Mouse (Mus musculus) liver, postnatal 0 days (tissue): ENCODE data around the gene Ppm1h. TPM values are rescaled to one million over a fixed set of nuclear protein-coding genes. Genes with fewer than 3 reads are reported as not detected.

Experiments used
- ATAC-seq: fragments of 200-750 bp; cut with Nextera tagmentation; 2 replicates; pipeline ENCODE4 v1.8.0; 2017; ENCODE audit warnings: mild to moderate bottlenecking, moderate library complexity
- DNase-seq: peaks from one replicate; pipeline ENCODE4 v3.0.0-alpha.2; 2016
- H3K27ac ChIP-seq: fragments of 300-500 bp; sonication (generic); 2 replicates; pipeline ENCODE4 v1.5.1; 2014; ENCODE audit warnings: antibody characterized with exemption, moderate library complexity, mild to moderate bottlenecking, low read depth
- H3K27me3 ChIP-seq: fragments of 300-500 bp; sonication (generic); 2 replicates; pipeline ENCODE4 v1.6.1; 2014; ENCODE audit warnings: low read length, control low read depth, mixed read lengths; ENCODE audit not compliant: insufficient read depth
- H3K36me3 ChIP-seq: fragments of 300-500 bp; sonication (generic); replicated peaks from 2 replicates; pipeline ENCODE4 v1.6.1; 2014; ENCODE audit warnings: mild to moderate bottlenecking, control low read depth, low read length, moderate library complexity, mixed read lengths; ENCODE audit not compliant: insufficient read depth
- H3K4me1 ChIP-seq: fragments of 300-500 bp; sonication (generic); 2 replicates; pipeline ENCODE4 v1.6.1; 2014; ENCODE audit warnings: antibody characterized with exemption, mild to moderate bottlenecking, control low read depth; ENCODE audit not compliant: insufficient read depth
- H3K4me2 ChIP-seq: fragments of 300-500 bp; sonication (generic); 2 replicates; pipeline ENCODE4 v1.6.1; 2014; ENCODE audit warnings: low read depth, mild to moderate bottlenecking, low read length, moderate library complexity, mixed read lengths
- H3K4me3 ChIP-seq: fragments of 300-500 bp; sonication (generic); 2 replicates; pipeline ENCODE4 v1.5.1; 2014; ENCODE audit warnings: low read depth, low read length
- H3K9ac ChIP-seq: fragments of 300-500 bp; sonication (generic); replicated peaks from 2 replicates; pipeline ENCODE4 v1.6.1; 2014; ENCODE audit warnings: mild to moderate bottlenecking, moderate library complexity
- H3K9me3 ChIP-seq: fragments of 300-500 bp; sonication (generic); 2 replicates; pipeline ENCODE4 v1.6.1; 2016; ENCODE audit warnings: mild to moderate bottlenecking, control low read depth, low read length, mixed read lengths
- CTCF ChIP-seq: sonication (generic); IDR thresholded peaks from 2 replicates; pipeline ENCODE4 v1.5.1; 2016; ENCODE audit warnings: antibody characterized with exemption, low read depth
- EP300 ChIP-seq: IDR thresholded peaks from 2 replicates; pipeline ENCODE4 v1.6.1; 2016; ENCODE audit warnings: antibody characterized with exemption, low read depth, mild to moderate bottlenecking
- WGBS: fragments of 180-500 bp; shearing (Covaris S2); extraction: QIAGEN DNeasy Blood & Tissue Kit; methylation state at CpG from one replicate; pipeline ENCODE4 v1.1.7; 2014; ENCODE audit not compliant: insufficient replicate concordance; 5-methylcytosine and 5-hydroxymethylcytosine counted together
- polyA plus RNA-seq: library from polyadenylated mRNA; unstranded; fragments of >200 nt; fragmentation: Nextera tagmentation; extraction: Ambion mirVana; gene quantifications from 2 replicates; pipeline ENCODE4 v1.2.1, GENCODE M21; 2015

Gene Ppm1h
- polyA plus RNA-seq, 1 experiment from 2014 or later: 3.9 TPM

DNA sequence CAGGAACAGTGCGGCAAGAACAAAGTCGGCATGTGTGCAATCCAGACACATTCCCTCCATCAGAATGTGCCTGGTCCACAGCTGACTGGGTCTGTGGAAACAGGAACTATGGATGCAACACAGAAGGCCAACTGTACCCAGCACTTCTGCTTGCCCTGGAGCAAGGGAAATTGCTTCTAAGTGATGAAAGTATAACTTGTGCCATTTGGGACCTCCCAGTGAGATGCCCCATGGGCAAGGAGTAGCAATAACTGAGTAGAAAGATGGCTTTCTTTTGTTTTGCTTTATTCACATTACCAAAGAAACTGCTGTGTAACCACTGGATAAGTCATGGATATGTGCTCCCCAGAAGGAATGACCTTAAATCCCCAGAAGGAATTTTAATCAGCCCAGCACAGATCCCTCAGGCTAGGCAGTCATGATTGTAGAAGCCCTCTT lies 169.5 kb downstream of the Ppm1h start:
- Histone ChIP-seq H3K9ac (no peak overlapping the region), H3K36me3 (no peaks in the 10 kb centered on the region), H3K27ac (no peak overlapping the region), H3K4me2 (no peak overlapping the region), H3K9me3 (no peaks in the 10 kb centered on the region), H3K27me3 (no peaks in the 10 kb centered on the region), H3K4me1 (no peaks in the 10 kb centered on the region), H3K4me3 (no peak overlapping the region)
- ATAC-seq (no peak), DNase-seq (no peak)
- no peak for TF ChIP-seq EP300
- TF ChIP-seq CTCF: no peak
- 72% methylated on average over 2 of the region's 2 CpGs for WGBS

DNA sequence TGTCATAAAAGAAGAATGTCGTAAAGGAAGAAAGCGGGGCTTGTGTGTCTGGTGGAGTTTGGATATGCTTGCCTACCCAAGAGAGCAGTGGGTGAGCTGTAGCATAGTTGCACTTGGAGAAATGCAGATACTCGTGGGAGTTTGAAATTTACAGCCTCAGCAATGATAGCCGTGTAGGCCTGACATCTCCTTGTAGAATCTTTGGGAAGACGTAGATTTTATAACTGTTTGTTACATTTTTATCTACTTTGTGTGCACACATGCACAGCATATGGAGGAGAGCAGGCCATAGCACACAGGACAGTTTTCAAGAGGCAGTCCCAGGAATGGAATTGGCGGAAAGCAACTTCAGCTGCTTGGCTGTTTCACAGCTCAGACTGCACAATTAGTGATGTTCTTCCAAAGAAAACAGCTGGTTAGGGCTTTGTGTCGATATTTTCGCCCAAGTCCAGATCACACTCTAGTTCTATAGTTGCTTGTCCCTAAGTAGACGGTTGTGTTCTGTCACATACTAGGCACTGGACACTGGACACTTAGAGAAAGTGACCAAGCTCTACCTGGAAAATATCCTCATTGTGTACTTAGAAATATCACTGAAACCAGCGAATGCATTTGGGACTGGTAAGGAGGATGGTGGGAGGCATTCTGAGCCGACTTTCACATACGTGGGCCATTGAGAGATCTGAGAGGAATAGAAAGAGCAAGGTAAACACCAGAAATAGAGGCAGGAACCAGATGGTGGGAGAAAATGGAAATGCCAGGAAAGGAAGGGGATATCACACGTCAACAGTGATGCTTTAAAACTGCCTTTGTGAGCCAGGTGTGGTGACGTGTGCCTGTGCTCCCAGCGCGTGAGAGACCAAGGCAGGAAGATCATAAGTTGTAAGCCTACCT lies 173.0 kb downstream of the Ppm1h start:
- Histone ChIP-seq H3K4me1 (peaks cover 6% of the 10 kb centered on the region; the same call in 1 of the 2 replicates), H3K9ac (no peak overlapping the region), H3K4me2 (no peak overlapping the region), H3K4me3 (no peak overlapping the region), H3K9me3 (no peaks in the 10 kb centered on the region), H3K36me3 (no peaks in the 10 kb centered on the region), H3K27ac (no peak overlapping the region), H3K27me3 (no peaks in the 10 kb centered on the region)
- no peak for ATAC-seq
- DNase-seq: no peak
- WGBS: 84% methylated on average over 16 of the region's 16 CpGs
- TF ChIP-seq EP300 (no peak), CTCF (no peak)

DNA sequence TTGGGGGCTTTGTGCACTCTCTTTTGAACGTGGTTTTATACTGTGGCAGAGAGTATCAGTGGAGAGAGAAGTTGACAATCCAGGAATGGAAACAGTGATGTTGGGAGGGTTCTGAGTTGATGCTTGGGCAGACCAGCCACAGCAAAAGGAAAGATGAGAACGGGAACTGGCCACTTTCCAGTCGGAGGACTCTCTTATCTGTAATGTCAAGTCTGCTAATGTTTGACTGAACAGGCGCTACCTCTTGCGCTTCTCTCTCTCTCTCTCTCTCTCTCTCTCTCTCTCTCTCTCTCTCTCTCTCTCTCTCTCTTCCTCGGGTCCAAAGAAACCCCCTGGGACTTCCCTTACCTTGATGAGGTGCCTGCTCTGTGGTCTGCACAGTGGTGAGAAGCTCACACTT lies 176.0 kb downstream of the Ppm1h start:
- H3K9me3 ChIP-seq: no peaks in the 10 kb centered on the region
- 47% methylated on average over 6 of the region's 6 CpGs for WGBS
- no peaks in the 10 kb centered on the region for H3K27me3 ChIP-seq
- H3K4me3 ChIP-seq: no peak overlapping the region
- DNase-seq: no peak
- ATAC-seq: no peak
- H3K36me3 ChIP-seq: no peaks in the 10 kb centered on the region
- H3K4me1 ChIP-seq: peaks cover 6% of the 10 kb centered on the region; the same call in 1 of the 2 replicates
- TF ChIP-seq EP300: no peak
- no peak for TF ChIP-seq CTCF
- H3K4me2 ChIP-seq: no peak overlapping the region
- 0 out of 2 replicates have a peak overlapping the region, but pooled peaks have one; percentile 6 for H3K27ac ChIP-seq
- H3K9ac ChIP-seq: no peak overlapping the region

DNA sequence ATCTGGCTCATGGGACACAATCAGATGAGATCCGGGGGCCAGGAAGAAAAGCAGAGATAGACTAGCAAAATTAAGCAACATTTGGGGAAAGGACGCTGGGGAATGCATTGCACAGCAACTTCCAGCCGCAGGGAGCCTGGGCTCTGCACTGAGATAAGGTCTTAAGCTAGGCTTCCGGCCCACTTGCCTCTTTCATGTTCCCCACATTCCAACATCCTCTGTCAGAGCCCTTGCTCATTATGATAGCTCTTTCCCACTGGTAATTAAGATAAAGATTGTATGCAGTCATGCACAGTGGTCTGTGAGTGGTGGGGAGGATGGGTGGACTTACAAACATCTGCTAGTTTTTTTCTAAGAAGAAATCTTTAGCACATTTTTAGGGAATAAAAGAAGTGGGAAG lies 176.6 kb downstream of the Ppm1h start:
- H3K9me3 ChIP-seq: no peaks in the 10 kb centered on the region
- no peak overlapping the region for H3K4me3 ChIP-seq
- H3K36me3 ChIP-seq: no peaks in the 10 kb centered on the region
- H3K27me3 ChIP-seq: no peaks in the 10 kb centered on the region
- 48% methylated on average over 4 of the region's 4 CpGs for WGBS
- peaks cover 6% of the 10 kb centered on the region; the same call in 1 of the 2 replicates for H3K4me1 ChIP-seq
- no peak overlapping the region for H3K4me2 ChIP-seq
- no peak for DNase-seq
- H3K27ac ChIP-seq: no peak overlapping the region
- TF ChIP-seq CTCF: no peak
- TF ChIP-seq EP300: no peak
- ATAC-seq: peak; percentile 47; the same call in 1 of the 2 replicates
- no peak overlapping the region for H3K9ac ChIP-seq

DNA sequence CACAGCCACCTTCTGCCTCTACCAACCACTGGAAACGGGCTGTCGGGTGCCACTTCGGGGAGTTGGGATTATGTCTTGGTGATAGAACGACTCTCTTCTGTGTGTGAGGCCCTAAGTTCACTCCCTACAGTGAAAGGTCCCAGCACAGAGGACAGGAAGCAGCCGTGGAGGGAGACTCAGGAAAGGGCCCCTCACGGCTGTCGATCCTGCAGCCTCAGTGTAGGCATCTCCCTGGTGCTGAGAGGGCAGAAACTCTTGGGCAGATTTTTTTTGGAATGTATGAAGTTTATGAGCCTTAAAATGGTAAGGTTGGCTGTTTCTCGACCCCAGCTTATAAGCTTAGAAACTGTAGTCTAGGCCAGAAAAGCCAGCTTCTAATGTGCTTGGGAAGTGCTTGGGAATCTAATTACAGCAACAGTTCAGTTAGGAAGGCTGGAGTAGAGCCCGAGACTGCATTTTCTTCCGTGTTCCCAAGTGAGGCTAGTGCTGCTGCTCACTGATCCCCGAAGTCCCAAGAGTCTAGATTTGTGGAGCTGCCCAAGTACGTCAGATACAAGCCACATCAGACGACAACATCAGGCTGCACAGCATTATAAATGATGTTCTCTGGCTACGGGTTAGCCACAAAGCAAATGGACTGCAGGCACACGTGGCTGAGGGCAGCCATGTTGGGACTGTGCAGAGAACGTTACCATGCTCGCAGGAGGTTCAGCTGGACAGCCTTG lies 177.6 kb downstream of the Ppm1h start:
- Histone ChIP-seq H3K27me3 (no peaks in the 10 kb centered on the region), H3K9ac (no peak overlapping the region), H3K4me1 (peaks cover 6% of the 10 kb centered on the region; the same call in 1 of the 2 replicates), H3K4me3 (no peak overlapping the region), H3K27ac (peak overlapping the region; percentile 34), H3K36me3 (no peaks in the 10 kb centered on the region), H3K9me3 (no peaks in the 10 kb centered on the region), H3K4me2 (no peak overlapping the region)
- DNase-seq: no peak
- ATAC-seq: no peak
- 57% methylated on average over 17 of the region's 17 CpGs for WGBS
- TF ChIP-seq CTCF: no peak

DNA sequence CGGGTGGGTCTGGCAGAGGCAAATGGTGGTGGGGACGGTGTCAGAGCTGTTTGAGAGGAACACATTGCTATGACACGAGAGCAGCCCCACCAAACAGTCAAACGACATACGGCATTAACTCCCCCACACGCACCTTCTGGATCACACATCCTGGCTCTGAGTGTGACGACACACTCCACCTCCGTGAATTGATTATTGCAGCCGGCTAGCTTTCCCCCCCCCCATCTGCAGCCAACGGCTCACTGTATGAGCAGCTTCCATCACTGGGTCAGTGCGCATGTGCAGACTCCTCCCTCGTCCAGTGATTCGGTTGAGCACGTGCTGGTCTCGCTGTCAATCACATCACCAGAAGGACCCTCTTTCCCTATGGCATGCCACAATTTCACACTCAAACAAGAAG lies 178.6 kb downstream of the Ppm1h start:
- Histone ChIP-seq H3K4me1 (peaks cover 6% of the 10 kb centered on the region; the same call in 1 of the 2 replicates), H3K36me3 (no peaks in the 10 kb centered on the region), H3K4me2 (no peak overlapping the region), H3K4me3 (no peak overlapping the region), H3K9ac (no peak overlapping the region), H3K27me3 (no peaks in the 10 kb centered on the region), H3K27ac (no peak overlapping the region), H3K9me3 (no peaks in the 10 kb centered on the region)
- ATAC-seq: no peak
- no peak for DNase-seq
- TF ChIP-seq CTCF (no peak), EP300 (no peak)
- 86% methylated on average over 15 of the region's 15 CpGs for WGBS
